18 mouse cellular contexts compared by ENCODE assay signal in genomic region chr1:130516641-130517040, GRCm38 (mm10).
"Had no signal": no experiment of that assay in that cellular context is flagged by ENCODE, and none has a peak within 500 bp of the region (broad histone marks: within the 10 kb centered on the region; RNA-seq: fewer than 3 reads in every experiment).

No protein-coding gene starts in this region.

- DNase-seq: lung, adult 18-20 months; lung, embryonic 14.5 days; lung, postnatal 10 days; lung, postnatal 4 days; retina, postnatal 1 day; right cerebral cortex, adult 18-20 months; right cerebral cortex, postnatal 25 days; right cerebral cortex, postnatal 4 days; thymus, adult 2 months; thymus, postnatal 25 days; thymus, postnatal 4 days had no signal

- H3K4me3 ChIP-seq: megakaryocyte, embryonic 14.5 days; midbrain, embryonic 13.5 days; midbrain, embryonic 15.5 days; neural tube, embryonic 13.5 days; neural tube, embryonic 15.5 days; stomach, embryonic 15.5 days had no signal

- H3K27ac ChIP-seq: midbrain, embryonic 13.5 days; midbrain, embryonic 15.5 days; neural tube, embryonic 13.5 days; neural tube, embryonic 15.5 days; stomach, embryonic 15.5 days; stomach, postnatal 0 days had no signal
